Mouse (Mus musculus) hindbrain, embryonic 11.5 days (tissue): Measurements from ENCODE around the gene Lrrc75b. TPM values are rescaled to one million over a fixed set of nuclear protein-coding genes. Genes with fewer than 3 reads are reported as not detected.
"Not testable (repeated sequence)": the region's sequence is repeated elsewhere in the genome, so short reads cannot be mapped to it uniquely, and the experiment has no call there.

Experiments used
- ATAC-seq: fragments of 200-750 bp; cut with Nextera tagmentation; 2 replicates; pipeline ENCODE4 v1.8.0; 2017; ENCODE audit warnings: mild to moderate bottlenecking, moderate TSS enrichment, moderate library complexity; ENCODE audit not compliant: low FRiP score
- DNase-seq: peaks from one replicate; pipeline ENCODE4 v3.0.0-alpha.2; 2015; ENCODE audit warnings: low spot score
- H3K27ac ChIP-seq: fragments of 300-500 bp; sonication (generic); 2 replicates; pipeline ENCODE4 v1.5.1; 2014; ENCODE audit warnings: mild to moderate bottlenecking, low read depth, low read length
- H3K27me3 ChIP-seq: fragments of 300-500 bp; sonication (generic); 2 replicates; pipeline ENCODE4 v1.6.1; 2014; ENCODE audit warnings: mild to moderate bottlenecking, low read length, moderate library complexity, mixed read lengths; ENCODE audit not compliant: control insufficient read depth, insufficient read depth
- H3K36me3 ChIP-seq: fragments of 300-500 bp; sonication (generic); 2 replicates; pipeline ENCODE4 v1.6.1; 2014; ENCODE audit warnings: mild to moderate bottlenecking, low read length, moderate library complexity, mixed read lengths; ENCODE audit not compliant: control insufficient read depth, insufficient read depth
- H3K4me1 ChIP-seq: fragments of 300-500 bp; sonication (generic); replicated peaks from 2 replicates; pipeline ENCODE4 v1.6.1; 2014; ENCODE audit warnings: low read length, mixed read lengths; ENCODE audit not compliant: control insufficient read depth, insufficient read depth
- H3K4me2 ChIP-seq: fragments of 300-500 bp; sonication (generic); replicated peaks from 2 replicates; pipeline ENCODE4 v1.6.1; 2014; ENCODE audit warnings: mild to moderate bottlenecking, low read depth, low read length
- H3K4me3 ChIP-seq: fragments of 300-500 bp; sonication (generic); 2 replicates; pipeline ENCODE4 v1.5.1; 2014; ENCODE audit warnings: low read depth, low read length
- H3K9ac ChIP-seq: fragments of 300-500 bp; sonication (generic); 2 replicates; pipeline ENCODE4 v1.6.1; 2014; ENCODE audit warnings: low read depth, low read length
- H3K9me3 ChIP-seq: fragments of 300-500 bp; sonication (generic); 2 replicates; pipeline ENCODE4 v1.6.1; 2016; ENCODE audit warnings: low read length; ENCODE audit not compliant: control insufficient read depth
- WGBS: fragments of 180-500 bp; shearing (Covaris S2); extraction: QIAGEN DNeasy Blood & Tissue Kit; methylation state at CpG from one replicate; pipeline ENCODE4 v1.1.7; 2014; 5-methylcytosine and 5-hydroxymethylcytosine counted together
- polyA plus RNA-seq: library from polyadenylated mRNA; unstranded; fragments of >200 nt; fragmentation: Nextera tagmentation; extraction: Ambion mirVana; gene quantifications from 2 replicates; pipeline ENCODE4 v1.2.1, GENCODE M21; 2014

Lrrc75b gene
- polyA plus RNA-seq, 1 experiment from 2014 or later = 6.2 TPM

DNA sequence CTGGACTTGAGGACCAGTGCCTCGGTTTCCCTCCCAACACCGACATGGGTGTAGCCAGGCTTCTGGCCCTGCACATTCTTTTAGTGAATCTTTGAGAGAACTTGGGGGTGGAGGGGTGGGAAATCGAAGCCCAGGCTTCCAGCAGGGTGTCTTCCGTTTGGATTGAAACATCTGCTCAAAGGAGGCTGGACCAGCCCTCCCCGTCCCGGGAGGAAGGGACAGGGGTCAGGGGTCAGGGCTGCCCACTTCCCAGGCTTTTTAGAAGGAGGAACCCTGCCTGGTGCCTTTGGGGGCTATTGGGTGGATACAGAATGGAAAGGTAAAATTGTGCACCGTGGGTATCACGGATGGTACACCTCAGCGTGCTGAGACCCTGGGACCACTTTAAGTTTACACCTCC lies 11.8 kb upstream of the Lrrc75b start:
- no peak overlapping the region for H3K4me3 ChIP-seq
- no peaks in the 10 kb centered on the region for H3K27me3 ChIP-seq
- no peak overlapping the region for H3K4me2 ChIP-seq
- no peaks in the 10 kb centered on the region for H3K9me3 ChIP-seq
- DNase-seq = no peak
- ATAC-seq = no peak
- no peak overlapping the region for H3K27ac ChIP-seq
- no peaks in the 10 kb centered on the region for H3K36me3 ChIP-seq
- H3K4me1 ChIP-seq = no peaks in the 10 kb centered on the region
- H3K9ac ChIP-seq = no peak overlapping the region
- 37% methylated on average over 9 of the region's 9 CpGs for WGBS

DNA sequence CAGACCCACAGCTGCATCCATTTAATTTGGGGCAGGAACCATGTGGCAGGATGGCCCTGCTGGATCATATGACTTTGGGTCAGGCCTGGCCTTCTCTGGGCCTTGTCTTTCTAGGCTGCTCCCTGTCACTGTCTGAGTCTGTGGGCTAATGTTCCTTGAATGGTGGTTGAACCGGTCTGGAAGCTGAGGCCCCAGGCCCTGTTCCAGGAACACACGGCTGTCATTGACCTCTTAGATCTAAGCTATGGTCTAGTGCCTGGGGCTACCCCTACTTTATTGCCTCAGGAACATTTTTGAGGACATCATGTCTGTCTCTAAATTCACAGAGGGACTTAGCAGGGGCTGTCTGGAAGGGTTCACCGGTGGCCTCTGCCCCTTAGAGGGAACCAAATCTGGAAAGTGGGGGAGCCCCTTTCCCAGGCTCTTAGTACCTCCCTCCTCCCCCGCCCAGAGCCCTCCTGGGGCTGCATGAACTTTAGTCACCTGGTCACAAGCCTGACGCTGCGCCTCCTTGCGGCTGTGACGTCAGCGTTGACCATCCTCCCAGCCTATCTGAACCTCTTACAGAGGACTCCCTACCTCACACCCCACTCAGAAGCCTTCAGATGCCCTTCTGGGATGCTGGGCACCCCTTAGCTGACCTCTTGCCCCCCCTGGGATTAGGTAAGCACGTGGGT lies 11.0 kb upstream of the Lrrc75b start:
- no peak overlapping the region for H3K4me3 ChIP-seq
- no peaks in the 10 kb centered on the region for H3K27me3 ChIP-seq
- no peak for DNase-seq
- 22% methylated on average over 10 of the region's 10 CpGs for WGBS
- no peaks in the 10 kb centered on the region for H3K36me3 ChIP-seq
- no peaks in the 10 kb centered on the region for H3K4me1 ChIP-seq
- H3K27ac ChIP-seq = no peak overlapping the region
- no peak for ATAC-seq
- H3K9me3 ChIP-seq = no peaks in the 10 kb centered on the region
- H3K4me2 ChIP-seq = no peak overlapping the region
- H3K9ac ChIP-seq = no peak overlapping the region

DNA sequence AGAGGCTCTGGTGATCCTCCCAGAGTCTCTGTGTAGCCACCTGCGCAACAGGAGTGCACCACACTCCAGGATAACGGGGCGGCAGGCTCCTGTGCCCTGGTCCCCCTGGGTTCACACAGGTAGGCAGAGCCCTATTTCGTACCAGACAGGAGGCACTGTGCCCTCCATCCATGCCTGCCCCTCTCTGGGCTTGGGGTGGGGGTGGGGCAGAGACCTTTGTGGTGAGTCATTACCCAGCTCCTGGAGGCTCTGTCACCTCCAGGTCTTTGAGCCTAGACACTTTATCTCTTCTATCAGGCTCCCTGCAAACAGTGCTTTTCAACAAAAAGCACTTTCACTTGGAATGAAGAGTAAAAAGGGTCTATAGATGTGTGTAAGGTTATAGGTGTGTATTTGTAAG lies 8.7 kb upstream of the Lrrc75b start:
- no peaks in the 10 kb centered on the region for H3K4me1 ChIP-seq
- H3K4me3 ChIP-seq = no peak overlapping the region
- no peaks in the 10 kb centered on the region; the same call in 1 of the 2 replicates for H3K27me3 ChIP-seq
- H3K9me3 ChIP-seq = no peaks in the 10 kb centered on the region
- H3K27ac ChIP-seq = no peak overlapping the region
- H3K4me2 ChIP-seq = no peak overlapping the region
- no peak for DNase-seq
- no peak overlapping the region for H3K9ac ChIP-seq
- WGBS = 16% methylated on average over 4 of the region's 4 CpGs
- no peaks in the 10 kb centered on the region for H3K36me3 ChIP-seq
- ATAC-seq = no peak

DNA sequence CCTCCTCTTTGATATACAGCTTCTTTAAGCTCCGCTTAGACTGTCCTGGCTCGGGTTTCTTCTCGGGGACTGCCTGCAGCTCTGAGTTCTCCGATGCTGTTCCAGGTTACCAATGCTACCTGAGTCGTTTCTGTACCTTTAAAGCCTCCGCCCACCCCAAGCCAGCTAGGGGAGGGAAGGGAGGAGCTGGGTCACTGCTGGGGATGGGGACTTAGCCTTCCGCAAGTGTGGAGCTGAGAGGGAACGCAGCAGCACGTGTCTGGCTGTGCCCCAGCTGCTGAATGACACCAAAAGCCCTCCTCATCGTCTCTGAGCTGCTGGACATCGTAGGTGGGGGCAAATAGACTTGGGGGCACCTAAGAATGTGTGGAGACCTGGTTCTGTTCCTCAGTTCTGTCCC lies 8.3 kb upstream of the Lrrc75b start:
- 9% methylated on average over 11 of the region's 11 CpGs for WGBS

DNA sequence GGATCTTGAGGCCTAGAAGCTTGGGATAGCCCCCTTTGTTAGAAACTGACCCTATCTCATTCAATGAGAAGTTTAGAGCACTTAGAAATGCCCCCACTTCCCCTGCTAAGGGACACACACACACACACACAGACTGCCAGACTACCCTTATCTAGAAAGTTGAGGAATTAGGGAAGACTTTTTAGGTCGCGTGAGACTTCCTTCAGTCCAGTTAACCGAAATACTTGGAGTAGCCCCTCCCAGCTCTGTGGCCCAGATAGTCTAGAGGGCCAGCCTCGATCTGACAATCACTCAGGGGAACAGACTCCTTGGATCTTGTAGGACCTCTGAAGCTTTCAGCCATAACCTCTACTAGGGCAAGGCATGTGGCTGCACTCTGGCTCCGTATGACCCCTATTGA lies 7.9 kb upstream of the Lrrc75b start:
- 49% methylated on average over 5 of the region's 5 CpGs for WGBS
- H3K27me3 ChIP-seq = no peaks in the 10 kb centered on the region; the same call in 1 of the 2 replicates
- no peak for DNase-seq

More for the DNA sequence above, 8.3 kb upstream of the Lrrc75b start:
- H3K4me3 ChIP-seq = no peak overlapping the region
- no peak overlapping the region for H3K9ac ChIP-seq
- ATAC-seq = no peak
- H3K27me3 ChIP-seq = no peaks in the 10 kb centered on the region; the same call in 1 of the 2 replicates
- H3K4me1 ChIP-seq = no peaks in the 10 kb centered on the region
- DNase-seq = no peak
- no peak overlapping the region for H3K27ac ChIP-seq
- no peaks in the 10 kb centered on the region for H3K36me3 ChIP-seq
- no peaks in the 10 kb centered on the region for H3K9me3 ChIP-seq
- no peak overlapping the region for H3K4me2 ChIP-seq

DNA sequence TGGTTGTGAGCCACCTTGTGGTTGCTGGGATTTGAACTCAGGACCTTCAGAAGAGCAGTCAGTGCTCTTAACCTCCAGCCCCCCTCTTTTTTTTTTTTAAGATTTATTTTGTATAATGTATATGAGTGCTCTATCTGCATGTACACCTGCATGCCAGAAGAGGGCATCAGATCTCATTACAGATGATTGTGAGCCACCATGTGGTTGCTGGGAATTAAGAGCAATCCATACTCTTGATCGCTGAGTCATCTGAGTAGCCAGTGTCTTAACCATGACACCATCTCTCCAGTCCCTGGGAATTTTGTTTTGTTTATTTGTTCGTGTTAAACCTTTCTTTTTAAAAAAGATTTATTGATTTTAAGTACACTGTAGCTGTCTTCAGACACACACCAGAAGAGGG lies 6.6 kb upstream of the Lrrc75b start:
- not testable (repeated sequence) for H3K27ac ChIP-seq, ATAC-seq, H3K27me3 ChIP-seq, H3K4me1 ChIP-seq, DNase-seq, H3K4me3 ChIP-seq, H3K36me3 ChIP-seq, H3K9me3 ChIP-seq, H3K4me2 ChIP-seq, H3K9ac ChIP-seq
- WGBS = 86% methylated on average over 2 of the region's 2 CpGs

More for the DNA sequence above, 7.9 kb upstream of the Lrrc75b start:
- Histone ChIP-seq H3K27ac (no peak overlapping the region), H3K4me3 (no peak overlapping the region), H3K36me3 (no peaks in the 10 kb centered on the region), H3K9ac (no peak overlapping the region), H3K9me3 (no peaks in the 10 kb centered on the region), H3K4me1 (no peaks in the 10 kb centered on the region), H3K4me2 (no peak overlapping the region)
- ATAC-seq = no peak

DNA sequence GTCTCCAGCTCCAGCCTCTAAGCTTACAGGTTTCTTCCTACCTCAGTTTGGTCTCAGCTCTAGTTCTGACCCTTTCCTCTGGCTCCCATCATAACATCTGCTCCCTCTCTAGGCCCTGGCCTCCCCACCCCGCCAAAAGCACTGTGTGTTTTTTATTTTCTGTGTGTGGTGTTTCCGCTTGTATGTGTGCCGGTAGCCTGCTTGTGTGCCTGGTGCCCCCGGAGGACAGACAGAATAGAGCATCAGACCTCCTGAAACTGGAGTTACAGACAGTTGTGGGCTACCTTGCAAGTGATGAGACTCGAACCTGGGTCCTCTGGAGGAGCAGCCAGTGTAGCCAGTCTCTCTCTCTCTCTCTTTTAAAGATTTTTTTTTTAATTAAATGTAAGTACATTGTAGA lies 6.2 kb upstream of the Lrrc75b start:
- Histone ChIP-seq H3K4me1 (no peaks in the 10 kb centered on the region), H3K27me3 (no peaks in the 10 kb centered on the region; the same call in 1 of the 2 replicates), H3K36me3 (no peaks in the 10 kb centered on the region), H3K4me3 (no peak overlapping the region), H3K9me3 (no peaks in the 10 kb centered on the region), H3K27ac (no peak overlapping the region), H3K4me2 (no peak overlapping the region), H3K9ac (no peak overlapping the region)
- 83% methylated on average over 5 of the region's 5 CpGs for WGBS
- no peak for ATAC-seq
- DNase-seq = no peak

DNA sequence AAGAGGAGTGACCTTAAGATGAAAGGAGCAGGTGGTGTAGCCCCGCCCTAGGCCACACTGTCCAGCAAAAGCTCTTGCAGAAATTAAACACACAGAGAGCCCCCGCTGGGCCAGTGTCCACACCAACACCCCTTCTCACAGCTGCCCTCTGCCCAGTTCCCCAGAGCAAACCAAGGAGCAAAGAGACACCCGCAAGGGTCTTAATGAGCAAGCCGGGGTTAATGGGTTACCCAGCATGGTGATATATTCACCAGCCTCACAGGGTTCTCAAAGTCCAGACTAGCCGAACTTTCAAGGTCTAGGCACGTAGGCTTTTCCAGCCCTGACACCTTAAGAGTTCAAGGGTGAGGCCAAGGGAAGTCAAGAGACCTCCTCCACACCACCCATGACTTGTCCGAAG lies 5.8 kb upstream of the Lrrc75b start:
- no peaks in the 10 kb centered on the region for H3K4me1 ChIP-seq
- ATAC-seq (no peak), DNase-seq (no peak)
- no peak overlapping the region for H3K27ac ChIP-seq
- H3K4me2 ChIP-seq = no peak overlapping the region
- H3K36me3 ChIP-seq = no peaks in the 10 kb centered on the region
- H3K27me3 ChIP-seq = no peaks in the 10 kb centered on the region; the same call in 1 of the 2 replicates
- H3K9ac ChIP-seq = no peak overlapping the region
- no peak overlapping the region for H3K4me3 ChIP-seq
- WGBS = 74% methylated on average over 7 of the region's 7 CpGs
- H3K9me3 ChIP-seq = no peaks in the 10 kb centered on the region

DNA sequence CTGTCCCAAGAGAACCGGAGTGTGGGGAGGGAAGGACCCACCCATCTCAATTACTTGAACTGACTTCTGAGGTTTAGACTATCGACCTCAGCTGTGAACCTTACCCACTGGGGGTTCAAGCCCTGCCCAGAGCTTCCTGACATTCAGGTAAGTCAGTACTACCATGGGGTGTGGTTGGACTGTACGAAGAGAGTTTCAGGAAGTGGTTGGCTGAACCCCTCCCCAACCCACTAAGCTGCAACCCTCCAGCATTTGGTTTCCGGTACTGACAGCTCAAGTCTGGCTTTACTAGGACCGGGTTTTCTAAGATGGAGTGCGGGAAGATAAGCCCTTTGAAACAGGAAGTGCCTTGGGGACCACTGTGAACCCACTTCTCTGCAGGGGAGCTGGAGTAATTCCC lies 5.3 kb upstream of the Lrrc75b start:
- Histone ChIP-seq H3K4me2 (no peak overlapping the region), H3K9me3 (no peaks in the 10 kb centered on the region), H3K9ac (no peak overlapping the region), H3K27ac (no peak overlapping the region), H3K4me1 (no peaks in the 10 kb centered on the region), H3K27me3 (peaks cover under 1% of the 10 kb centered on the region), H3K36me3 (no peaks in the 10 kb centered on the region), H3K4me3 (no peak overlapping the region)
- ATAC-seq = no peak
- no peak for DNase-seq
- WGBS = 78% methylated on average over 6 of the region's 6 CpGs
